Mouse (Mus musculus) midbrain, postnatal 0 days (tissue): ENCODE data around the gene Mpp3. TPM values are rescaled to one million over a fixed set of nuclear protein-coding genes. Genes with fewer than 3 reads are reported as not detected.

ENCODE experiments used
- ATAC-seq: fragments of 200-750 bp; cut with Nextera tagmentation; 2 replicates; pipeline ENCODE4 v1.8.0; 2017; ENCODE audit warnings: moderate number of reproducible peaks, mild to moderate bottlenecking, moderate TSS enrichment, moderate library complexity; ENCODE audit not compliant: low FRiP score
- DNase-seq: peaks from one replicate; pipeline ENCODE4 v3.0.0-alpha.2; 2015; ENCODE audit warnings: low spot score
- H3K27ac ChIP-seq: fragments of 300-500 bp; sonication (generic); 2 replicates; pipeline ENCODE4 v1.5.1; 2014; ENCODE audit warnings: low read depth, mild to moderate bottlenecking, low read length, mixed read lengths
- H3K27me3 ChIP-seq: fragments of 300-500 bp; sonication (generic); 2 replicates; pipeline ENCODE4 v1.6.1; 2014; ENCODE audit warnings: low read length, control low read depth, mixed read lengths; ENCODE audit not compliant: insufficient read depth
- H3K36me3 ChIP-seq: fragments of 300-500 bp; sonication (generic); 2 replicates; pipeline ENCODE4 v1.6.1; 2014; ENCODE audit warnings: low read length, control low read depth, mixed read lengths; ENCODE audit not compliant: insufficient read depth
- H3K4me1 ChIP-seq: fragments of 300-500 bp; sonication (generic); 2 replicates; pipeline ENCODE4 v1.6.1; 2014; ENCODE audit warnings: mild to moderate bottlenecking, control low read depth, antibody characterized with exemption, low read length, mixed read lengths; ENCODE audit not compliant: insufficient read depth
- H3K4me2 ChIP-seq: fragments of 300-500 bp; sonication (generic); 2 replicates; pipeline ENCODE4 v1.6.1; 2014; ENCODE audit warnings: low read depth, mild to moderate bottlenecking, low read length, mixed read lengths; ENCODE audit not compliant: poor library complexity, severe bottlenecking
- H3K4me3 ChIP-seq: fragments of 300-500 bp; sonication (generic); 2 replicates; pipeline ENCODE4 v1.5.1; 2014; ENCODE audit warnings: low read depth, mild to moderate bottlenecking, low read length, moderate library complexity
- H3K9ac ChIP-seq: fragments of 300-500 bp; sonication (generic); replicated peaks from 2 replicates; pipeline ENCODE4 v1.6.1; 2014; ENCODE audit warnings: mild to moderate bottlenecking, low read length, moderate library complexity, mixed read lengths; ENCODE audit not compliant: poor library complexity, severe bottlenecking
- H3K9me3 ChIP-seq: fragments of 300-500 bp; sonication (generic); 2 replicates; pipeline ENCODE4 v1.6.1; 2016; ENCODE audit warnings: low read length, control low read depth
- CTCF ChIP-seq: IDR thresholded peaks from 2 replicates; pipeline ENCODE4 v1.5.1; 2016; ENCODE audit warnings: antibody characterized with exemption, mild to moderate bottlenecking
- WGBS: fragments of 180-500 bp; shearing (Covaris S2); extraction: QIAGEN DNeasy Blood & Tissue Kit; methylation state at CpG from one replicate; pipeline ENCODE4 v1.1.7; 2014; 5-methylcytosine and 5-hydroxymethylcytosine counted together
- polyA plus RNA-seq: library from polyadenylated mRNA; unstranded; fragments of >200 nt; fragmentation: Nextera tagmentation; extraction: Ambion mirVana; gene quantifications from 2 replicates; pipeline ENCODE4 v1.2.1, GENCODE M21; 2015
- total RNA-seq: library from RNA; depleted of rRNA; stranded (reverse); fragments of >200 nt; gene quantifications from 2 replicates; pipeline ENCODE4 v1.2.3, GENCODE M21; 2014; rRNA removed

Gene Mpp3
- total and polyA plus RNA-seq, 2 experiments from 2014 or later = 53.9 to 71.9 TPM

GRCm38 (mm10) chr11:101952541-101953341 lies 75.5 kb downstream of the Mpp3 start:
- ATAC-seq = no peak
- TF ChIP-seq CTCF = no peak
- Histone ChIP-seq H3K4me3 (no peak overlapping the region), H3K36me3 (no peaks in the 10 kb centered on the region), H3K4me2 (no peak overlapping the region), H3K9ac (no peak overlapping the region), H3K27ac (no peak overlapping the region), H3K4me1 (no peaks in the 10 kb centered on the region), H3K9me3 (no peaks in the 10 kb centered on the region), H3K27me3 (no peaks in the 10 kb centered on the region)
- DNase-seq = no peak
- 22% methylated on average over 24 of the region's 24 CpGs for WGBS

DNA sequence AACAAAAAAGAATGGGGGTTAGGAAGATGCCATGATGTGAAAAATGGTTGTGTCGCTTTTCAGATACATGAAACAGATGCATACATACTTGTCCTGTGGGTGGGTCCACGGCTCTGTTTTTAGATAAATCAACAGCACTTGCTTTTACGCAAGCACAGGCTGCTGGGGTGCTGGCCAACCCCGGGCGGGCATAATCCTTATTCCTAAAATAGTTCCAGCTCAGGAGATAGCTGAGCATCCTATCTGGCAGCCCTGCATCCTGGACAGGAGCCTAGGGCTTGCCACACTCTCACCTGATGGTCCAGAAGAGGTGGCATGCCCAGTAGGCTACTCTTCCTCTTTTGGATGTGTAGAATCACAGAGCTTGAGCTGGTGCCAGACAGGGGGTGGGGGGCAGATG lies 78.2 kb downstream of the Mpp3 start:
- 95% methylated on average over 5 of the region's 5 CpGs for WGBS
- DNase-seq = no peak
- no peak for TF ChIP-seq CTCF

More for the DNA sequence above, 78.2 kb downstream of the Mpp3 start:
- Histone ChIP-seq H3K9ac (no peak overlapping the region), H3K27me3 (no peaks in the 10 kb centered on the region), H3K4me3 (no peak overlapping the region), H3K4me2 (no peak overlapping the region), H3K36me3 (no peaks in the 10 kb centered on the region), H3K9me3 (no peaks in the 10 kb centered on the region), H3K27ac (no peak overlapping the region), H3K4me1 (no peaks in the 10 kb centered on the region)
- ATAC-seq = no peak

Other genes with a start within 250 kb of the Mpp3 start
- 25.6 and 30.4 TPM in 2 replicates for gene Etv4, start 243.1 kb downstream of the Mpp3 start, total RNA-seq
- 18.4 and 18.5 TPM in 2 replicates for gene Etv4, start 243.1 kb downstream of the Mpp3 start, polyA plus RNA-seq
- gene Meox1, start 134.1 kb downstream of the Mpp3 start, total RNA-seq = 0.66 and 1.0 TPM in 2 replicates
- gene Meox1, start 134.1 kb downstream of the Mpp3 start, polyA plus RNA-seq = 0.83 and 1.2 TPM in 2 replicates
- 0.11 TPM in 1 of 2 replicates, not detected in the other for gene Sost, start 61.4 kb downstream of the Mpp3 start, total RNA-seq
- 0.12 TPM in 1 of 2 replicates, not detected in the other for gene Sost, start 61.4 kb downstream of the Mpp3 start, polyA plus RNA-seq
- gene Cfap97d1, start 44.2 kb downstream of the Mpp3 start, total RNA-seq = not detected in 2 replicates
- not detected in 2 replicates for gene Cfap97d1, start 44.2 kb downstream of the Mpp3 start, polyA plus RNA-seq
- gene Dusp3, start 41.4 kb downstream of the Mpp3 start, total RNA-seq = 36.3 and 54.3 TPM in 2 replicates
- gene Dusp3, start 41.4 kb downstream of the Mpp3 start, polyA plus RNA-seq = 44.1 and 48.5 TPM in 2 replicates
- 0.14 TPM in 1 of 2 replicates, not detected in the other for gene Cd300lg, start 13.0 kb upstream of the Mpp3 start, total RNA-seq
- gene Cd300lg, start 13.0 kb upstream of the Mpp3 start, polyA plus RNA-seq = 0.25 TPM in 2 replicates
- 59.1 and 68.4 TPM in 2 replicates for gene Mpp2, start 60.1 kb upstream of the Mpp3 start, total RNA-seq
- gene Mpp2, start 60.1 kb upstream of the Mpp3 start, polyA plus RNA-seq = 33.9 and 40.7 TPM in 2 replicates
- gene Ppy, start 72.9 kb upstream of the Mpp3 start, total RNA-seq = not detected in 2 replicates
- not detected in 2 replicates for gene Ppy, start 72.9 kb upstream of the Mpp3 start, polyA plus RNA-seq
- gene Pyy, start 79.4 kb upstream of the Mpp3 start, total RNA-seq = not detected in 2 replicates
- gene Pyy, start 79.4 kb upstream of the Mpp3 start, polyA plus RNA-seq = not detected in 2 replicates
- 0.14 and 0.16 TPM in 2 replicates for gene Nags, start 117.1 kb upstream of the Mpp3 start, total RNA-seq
- 0.09 and 0.11 TPM in 2 replicates for gene Nags, start 117.1 kb upstream of the Mpp3 start, polyA plus RNA-seq
- gene Tmem101, start 127.9 kb upstream of the Mpp3 start, total RNA-seq = 35.2 and 41.1 TPM in 2 replicates
- 42.4 and 44.4 TPM in 2 replicates for gene Tmem101, start 127.9 kb upstream of the Mpp3 start, polyA plus RNA-seq
- 77.7 and 86.2 TPM in 2 replicates for gene Lsm12, start 156.8 kb upstream of the Mpp3 start, total RNA-seq
- gene Lsm12, start 156.8 kb upstream of the Mpp3 start, polyA plus RNA-seq = 130 and 147 TPM in 2 replicates
- gene G6pc3, start 161.2 kb upstream of the Mpp3 start, total RNA-seq = 43.1 and 68.5 TPM in 2 replicates
- gene G6pc3, start 161.2 kb upstream of the Mpp3 start, polyA plus RNA-seq = 42.0 and 48.7 TPM in 2 replicates
- gene Hdac5, start 201.7 kb upstream of the Mpp3 start, total RNA-seq = 183 and 263 TPM in 2 replicates
- gene Hdac5, start 201.7 kb upstream of the Mpp3 start, polyA plus RNA-seq = 61.9 and 65.9 TPM in 2 replicates
- gene BC030867, start 220.4 kb upstream of the Mpp3 start, total RNA-seq = 2.1 TPM in 2 replicates
- 0.53 and 0.60 TPM in 2 replicates for gene BC030867, start 220.4 kb upstream of the Mpp3 start, polyA plus RNA-seq
- gene Asb16, start 240.3 kb upstream of the Mpp3 start, total RNA-seq = 2.3 and 2.5 TPM in 2 replicates
- 0.28 and 0.32 TPM in 2 replicates for gene Asb16, start 240.3 kb upstream of the Mpp3 start, polyA plus RNA-seq